Mouse (Mus musculus) bone marrow macrophage, adult 2 months (primary cell): Measurements from ENCODE around the gene 1110017D15Rik.

ENCODE experiments used
- CTCF ChIP-seq: IDR thresholded peaks from 2 replicates; pipeline ENCODE4 v1.5.1; 2012; ENCODE audit warnings: low read depth, mild to moderate bottlenecking, low read length, moderate library complexity
- POLR2A ChIP-seq: IDR thresholded peaks from 2 replicates; pipeline ENCODE4 v1.6.1; 2012; ENCODE audit warnings: mild to moderate bottlenecking, low read depth, low read length, borderline replicate concordance

- TF ChIP-seq POLR2A: no peak
- TF ChIP-seq CTCF: no peak
Measured at GRCm38 (mm10) chr4:41542136-41542535, 25.0 kb upstream of the 1110017D15Rik start.
